Mouse (Mus musculus) kidney, postnatal 10 days (tissue): ENCODE data around the gene Kif11.

Source experiments
- DNase-seq: peaks from one replicate; pipeline ENCODE4 v3.0.0; 2021; ENCODE audit warnings: mixed read lengths

The Kif11 gene

DNA sequence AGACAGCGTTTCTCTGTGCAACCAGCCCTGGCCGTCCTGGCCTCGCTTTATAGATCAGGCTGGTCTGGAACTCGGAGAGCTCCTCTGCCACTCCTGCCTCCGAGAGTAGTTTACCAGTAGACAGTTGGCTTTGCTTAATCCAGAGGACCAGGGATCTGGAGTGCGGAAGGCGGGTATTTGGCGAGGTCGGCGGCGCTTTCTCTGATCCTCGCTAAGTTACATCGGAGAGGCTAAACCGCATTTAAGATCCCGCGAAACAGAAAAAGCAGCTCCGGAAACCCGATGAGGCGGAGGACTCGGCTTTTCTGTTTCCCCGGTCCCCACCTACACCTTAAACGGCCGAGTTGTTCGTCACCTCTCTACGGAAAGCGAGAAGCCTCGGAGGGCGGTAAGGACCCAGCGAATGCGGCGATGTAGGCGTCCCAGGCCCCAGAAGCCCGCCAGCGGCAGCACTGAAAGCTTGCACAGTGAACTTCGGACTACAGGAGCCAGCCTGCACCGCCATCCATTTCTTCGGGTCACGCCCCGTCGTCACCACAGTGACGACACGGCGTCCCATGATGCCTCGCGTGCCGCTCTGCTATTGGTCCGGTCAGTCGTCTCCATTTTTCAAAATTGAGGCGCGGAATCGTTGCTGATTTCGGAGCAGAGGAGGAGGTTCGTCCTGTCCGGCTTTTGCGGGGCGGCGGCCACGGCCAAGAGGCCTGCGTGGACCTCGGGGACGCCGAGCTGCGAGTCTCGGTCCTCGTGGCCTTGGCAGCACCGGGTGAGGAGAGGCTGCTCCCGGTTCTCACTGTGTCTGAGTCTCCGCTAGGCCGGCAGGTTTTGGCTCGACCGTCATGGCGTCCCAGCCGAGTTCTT lies at the start of gene Kif11:
Gene Kif11 (plus strand): TSS at position 649 of the 861 bp plus-strand sequence.
- DNase-seq, result peak; percentile 98

- no peak for DNase-seq
Observed at GRCm38 (mm10) chr19:37327216-37327615, 49.0 kb upstream of the Kif11 start.

DNA sequence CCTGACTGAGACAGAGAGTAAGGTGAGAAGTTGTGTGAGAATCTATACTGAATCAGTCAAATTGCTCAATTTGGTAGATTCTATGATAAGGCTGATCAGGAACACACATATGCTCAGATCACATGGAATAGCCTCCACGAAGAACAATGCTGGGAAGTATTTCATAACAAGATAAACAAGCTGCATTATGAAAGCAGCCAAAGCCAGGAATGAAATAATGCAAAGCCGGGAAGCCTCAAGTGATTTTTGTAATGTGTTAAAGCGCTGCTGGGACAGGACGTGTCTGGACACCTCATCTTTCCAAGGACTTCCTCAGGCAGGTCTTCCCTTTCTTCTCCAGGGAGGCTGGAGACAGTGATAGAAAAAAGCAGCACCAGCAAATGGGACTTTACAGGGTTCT lies 43.5 kb upstream of the Kif11 start:
- DNase-seq, result no peak

- DNase-seq, result no peak
Observed at GRCm38 (mm10) chr19:37333357-37333756, 42.8 kb upstream of the Kif11 start.

DNA sequence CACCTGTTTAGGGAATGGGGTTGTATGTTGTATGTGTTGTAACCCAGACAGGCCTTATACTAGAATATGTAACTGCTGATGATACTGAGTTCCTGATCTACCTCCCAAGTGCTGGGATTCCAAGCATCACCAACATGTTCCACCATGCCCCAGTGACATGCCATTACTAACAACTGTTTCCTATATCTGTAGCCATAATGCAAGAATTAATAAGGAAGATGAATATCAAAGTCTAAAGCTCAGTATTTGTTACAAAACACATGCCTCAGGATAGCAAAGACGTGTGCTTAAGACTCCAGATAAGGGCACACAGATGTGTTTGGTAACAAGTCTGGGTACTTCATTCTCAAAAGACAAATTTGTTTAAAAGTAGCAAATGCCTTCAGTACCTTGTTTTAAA lies 40.8 kb upstream of the Kif11 start:
- no peak for DNase-seq

GRCm38 (mm10) chr19:37337752-37338151 lies 38.5 kb upstream of the Kif11 start, which contains the start of gene Ide:
Ide (minus strand) TSS chr19:37337852.
- no peak for DNase-seq

DNA sequence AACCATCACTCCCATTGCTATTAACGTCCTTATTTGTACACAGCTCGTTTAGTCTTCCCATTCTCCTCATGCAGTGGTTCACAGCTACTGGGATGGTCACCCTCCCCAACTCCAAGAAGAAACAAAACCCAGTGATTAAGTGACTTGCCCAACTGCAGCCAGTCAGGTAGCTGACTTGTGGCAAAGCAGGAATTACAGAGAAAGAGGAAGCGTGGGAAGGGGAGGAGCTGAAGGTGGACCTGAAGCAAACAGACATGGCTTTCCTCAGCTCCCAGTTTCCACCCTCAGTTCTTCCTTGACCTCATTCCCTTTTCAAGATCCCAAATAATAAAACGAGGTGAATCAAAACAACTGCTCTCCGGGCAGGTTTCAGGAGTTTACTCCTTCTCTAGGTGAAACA lies 35.7 kb upstream of the Kif11 start:
- DNase-seq, result no peak

DNA sequence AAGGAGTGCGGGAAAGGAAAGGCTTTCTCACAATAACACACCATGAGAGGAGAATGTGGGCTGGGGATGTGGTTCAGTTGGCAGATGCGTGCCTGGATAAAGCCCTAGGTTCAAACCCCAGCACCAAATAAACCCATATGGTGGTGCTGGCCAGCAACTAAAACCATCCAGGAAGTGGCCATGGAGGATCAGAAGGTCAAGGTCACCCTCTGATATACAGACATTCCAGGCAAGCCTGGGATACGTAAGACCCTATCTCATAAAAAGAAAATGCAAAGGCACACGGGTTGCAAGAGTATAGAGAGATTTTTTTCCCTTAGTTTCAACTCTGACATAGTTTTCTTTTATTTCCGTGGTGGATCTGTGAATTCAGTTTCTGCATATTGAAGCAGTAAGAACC lies 35.3 kb upstream of the Kif11 start:
- DNase-seq, result no peak

DNA sequence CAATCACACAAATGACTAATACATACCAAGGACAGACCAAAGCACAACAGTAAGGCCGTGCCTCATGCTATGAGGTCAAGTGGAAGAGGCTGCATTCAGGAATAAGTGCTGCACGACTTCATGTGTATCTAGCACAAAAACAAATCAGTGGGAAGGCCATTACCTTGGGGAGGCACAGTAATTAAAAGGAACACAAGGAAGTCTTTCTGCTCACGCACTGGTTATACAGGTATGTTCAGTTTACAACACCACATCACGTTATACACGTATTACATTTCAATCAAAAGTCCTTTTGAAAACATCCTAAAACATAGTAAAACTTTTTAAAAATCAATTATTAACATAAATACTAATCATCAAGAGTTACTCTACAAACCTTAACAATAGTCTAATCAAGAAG lies 32.3 kb upstream of the Kif11 start:
- DNase-seq, result no peak

DNA sequence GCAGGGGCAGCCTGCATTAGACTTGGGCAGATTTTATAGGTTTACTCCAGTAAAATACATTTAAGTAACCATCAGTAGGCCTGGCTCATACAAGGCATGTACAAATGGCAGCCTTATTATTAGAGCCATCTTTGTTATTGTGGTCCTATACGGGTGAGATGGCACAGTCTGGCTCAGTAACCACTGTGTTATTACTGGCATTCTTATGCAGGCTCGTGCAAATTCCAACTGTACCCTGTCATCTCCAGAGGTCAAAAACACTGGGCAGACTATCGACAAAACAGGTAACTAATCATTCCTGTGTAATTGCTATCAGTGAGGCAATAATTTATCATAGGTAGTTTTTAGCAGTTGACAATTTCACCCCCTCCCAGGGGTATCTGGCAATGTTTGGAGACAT lies 29.9 kb upstream of the Kif11 start:
- DNase-seq, result no peak

DNA sequence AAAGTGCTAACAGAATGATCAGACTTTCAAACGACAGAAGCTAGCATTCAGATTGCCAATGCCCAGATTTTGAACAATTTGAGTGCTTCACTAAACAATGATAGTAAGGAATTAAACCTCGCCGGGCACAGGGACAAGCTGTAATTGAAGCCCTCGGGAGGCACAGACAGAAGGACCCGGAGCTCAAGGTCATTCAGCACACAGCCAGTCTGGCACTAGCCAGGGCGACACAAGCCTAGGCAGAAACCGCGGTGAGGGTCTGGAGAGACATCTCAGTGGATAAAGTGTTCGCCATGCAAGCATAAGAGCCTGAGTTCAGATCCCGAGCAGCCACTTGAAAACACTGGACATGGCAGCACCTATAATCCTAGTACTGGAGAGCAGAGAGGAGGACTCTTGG lies 27.9 kb upstream of the Kif11 start:
- DNase-seq, result no peak

DNA sequence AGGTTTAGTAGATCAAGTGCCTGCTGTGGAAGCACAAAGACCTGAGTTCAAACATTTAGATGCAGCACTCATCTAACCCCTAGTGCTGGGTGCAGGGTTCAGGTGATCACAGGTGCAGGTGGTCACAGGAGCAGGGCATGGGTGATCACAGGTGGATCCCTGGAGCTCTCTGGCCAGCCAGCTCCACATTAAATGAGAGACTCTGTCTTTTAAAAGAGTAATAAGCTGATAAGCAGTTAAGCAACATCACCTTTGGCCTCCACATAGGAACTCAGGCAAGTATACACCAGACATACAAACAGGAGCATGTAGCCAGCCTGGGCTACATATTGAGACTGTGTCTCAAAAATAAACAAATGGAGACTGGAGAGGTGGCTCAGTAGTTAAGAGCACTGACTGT lies 27.3 kb upstream of the Kif11 start:
- no peak for DNase-seq

DNA sequence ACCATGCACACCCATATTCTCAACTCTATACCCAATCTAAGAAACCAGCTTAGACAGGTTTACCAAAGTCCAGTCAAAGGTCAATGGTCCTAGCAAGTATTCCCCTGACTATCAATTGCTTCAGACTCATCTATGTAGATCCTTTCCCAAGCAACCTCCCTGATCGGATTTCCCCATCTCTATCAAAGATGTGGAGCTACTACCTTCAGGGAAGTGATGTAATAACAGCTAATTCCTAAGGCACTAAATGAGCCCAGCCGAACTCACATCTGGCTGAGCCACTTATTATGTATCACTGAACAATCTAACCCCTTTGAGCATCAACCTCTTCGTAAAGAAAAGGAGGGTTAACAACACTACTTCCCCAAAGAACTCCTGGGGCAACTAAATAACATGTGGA lies 23.4 kb upstream of the Kif11 start:
- DNase-seq, result no peak

DNA sequence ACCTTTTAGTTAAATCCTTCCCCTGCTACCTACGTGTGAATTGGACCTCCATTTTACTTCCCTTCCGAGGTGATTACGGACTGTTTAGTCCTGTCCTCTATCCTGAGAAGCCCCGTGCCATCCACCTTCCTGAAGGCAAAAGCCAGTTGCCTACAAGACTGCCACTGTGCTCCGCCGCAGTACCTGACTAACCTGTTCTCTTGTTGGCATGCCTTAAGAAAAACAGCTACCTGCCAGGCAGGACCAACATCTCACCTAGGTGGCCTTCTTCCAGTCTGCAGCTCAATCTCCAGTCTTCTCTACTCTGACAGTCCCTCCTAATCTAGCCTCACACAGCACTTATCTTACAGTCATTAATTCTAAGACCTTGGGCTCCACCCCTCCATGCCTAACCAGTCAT lies 22.9 kb upstream of the Kif11 start:
- no peak for DNase-seq

- no peak for DNase-seq
Observed at GRCm38 (mm10) chr19:37360044-37360443, 16.2 kb upstream of the Kif11 start.

DNA sequence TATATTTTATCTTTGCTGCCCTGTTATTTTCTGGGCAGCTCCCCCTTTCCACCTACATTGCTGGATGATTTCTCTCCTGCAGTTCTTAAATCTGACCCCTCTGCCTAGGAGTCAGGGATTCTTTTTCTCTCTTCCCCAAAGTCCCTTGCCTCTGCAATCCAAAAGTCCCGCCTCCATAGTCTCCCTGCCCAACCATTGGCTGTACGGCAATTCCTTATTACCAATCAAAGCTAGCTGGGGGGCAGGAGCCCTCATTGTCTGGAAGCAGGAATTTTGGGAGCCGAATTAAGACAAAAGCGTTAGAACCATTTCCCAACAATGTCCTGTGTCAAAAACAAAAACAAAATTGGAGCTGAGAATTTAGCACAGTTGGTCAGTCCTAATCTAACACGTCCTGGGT lies 13.7 kb upstream of the Kif11 start:
- DNase-seq, result no peak

GRCm38 (mm10) chr19:37363128-37363939 lies 12.9 kb upstream of the Kif11 start:
- DNase-seq, result no peak

- no peak for DNase-seq
Observed at GRCm38 (mm10) chr19:37368990-37369389, 7.2 kb upstream of the Kif11 start.

GRCm38 (mm10) chr19:37369921-37370320 lies 6.3 kb upstream of the Kif11 start:
- no peak for DNase-seq

GRCm38 (mm10) chr19:37370356-37370755 lies 5.8 kb upstream of the Kif11 start:
- no peak for DNase-seq

- DNase-seq, result no peak
Observed at GRCm38 (mm10) chr19:37374941-37375754, 1.1 kb upstream of the Kif11 start.

DNA sequence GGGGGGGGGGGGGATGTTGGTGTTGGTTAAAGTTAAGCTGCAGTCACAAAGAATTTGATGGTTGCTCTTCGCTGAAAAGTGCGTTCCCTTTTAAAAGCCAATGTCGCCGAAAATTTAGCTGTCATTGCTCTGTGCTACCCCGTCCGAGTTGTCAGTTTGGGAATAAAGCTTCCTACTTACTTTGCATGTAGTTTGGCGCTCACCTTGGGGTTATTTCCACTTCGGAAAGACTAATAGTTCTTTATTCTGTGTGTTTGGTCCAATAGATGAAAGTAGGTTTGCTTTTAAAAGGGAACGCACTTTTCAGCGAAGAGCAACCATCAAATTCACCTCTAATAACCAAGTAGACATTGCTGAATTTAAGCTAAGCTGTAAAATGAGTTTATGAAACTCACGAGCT lies 638 bp downstream of the Kif11 start:
- no peak for DNase-seq

- DNase-seq, result no peak
Observed at GRCm38 (mm10) chr19:37377404-37377990, 1.3 kb downstream of the Kif11 start.
